Mouse (Mus musculus) liver, adult 2 months (tissue): ENCODE measurements around the gene Eno2.

Source experiments
- CTCF ChIP-seq: fragments of 200-500 bp; IDR thresholded peaks from 2 replicates; pipeline ENCODE4 v1.5.1; 2011; ENCODE audit warnings: low read depth, low read length, control low read depth
- POLR2A ChIP-seq: fragments of 200-500 bp; IDR thresholded peaks from 2 replicates; pipeline ENCODE4 v1.6.1; 2011; ENCODE audit warnings: low read length, control low read depth; ENCODE audit not compliant: insufficient read depth; ENCODE audit errors: extremely low read depth

DNA sequence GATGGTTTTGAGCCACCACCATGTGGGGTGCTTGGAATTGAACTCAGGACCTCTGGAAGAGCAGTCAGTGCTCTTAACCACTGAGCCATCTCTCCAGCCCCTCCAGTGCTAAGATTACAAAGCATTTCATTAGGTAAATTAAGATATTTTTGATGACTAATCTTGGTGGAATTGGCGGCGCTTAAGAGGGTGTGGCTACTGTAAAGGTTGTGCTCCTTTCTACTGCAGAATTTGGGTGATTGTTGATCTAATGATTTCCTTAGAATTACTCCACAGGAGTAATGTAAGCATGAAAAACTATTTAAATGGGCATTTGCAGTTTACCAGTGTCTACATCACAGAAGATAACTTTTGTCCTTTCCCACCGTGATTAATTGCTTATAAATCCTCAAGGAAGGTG is 34.9 kb upstream of the Eno2 start:
- TF ChIP-seq CTCF (no peak), POLR2A (no peak)
